Mouse (Mus musculus): ENCODE results near the gene Dgat2l6. TPM values are rescaled to one million over a fixed set of nuclear protein-coding genes. Genes with fewer than 3 reads are reported as not detected.

Gene Dgat2l6
- polyA plus RNA-seq (2021; fragmentation: Nextera tagmentation), result 0.06 TPM in 1 of 2 replicates, not detected in the other
- long read RNA-seq, experiment 1, result 0 reads
- long read RNA-seq, experiment 2, result 0 reads

DNA sequence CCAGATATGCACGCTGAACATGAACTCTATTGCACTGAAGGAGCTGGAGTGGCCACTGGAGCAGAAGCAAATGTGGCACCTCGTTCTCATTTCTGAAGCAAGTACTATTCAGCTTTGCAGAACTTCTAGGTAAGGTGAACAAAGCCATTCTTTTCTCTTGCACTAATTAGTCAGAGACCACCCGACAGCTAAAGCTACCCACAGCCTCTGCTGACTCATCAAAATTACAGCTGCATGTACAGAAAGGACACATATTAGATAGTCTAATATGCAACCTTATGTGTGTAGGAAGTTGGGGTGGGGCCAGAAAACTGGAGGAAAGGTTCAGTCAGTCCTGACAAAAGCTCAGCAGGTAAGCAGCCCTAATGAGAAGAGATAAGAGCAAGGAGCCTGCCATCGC is at the start of gene Dgat2l6:
Gene Dgat2l6 (plus strand): TSS at position 368 of the 400 bp plus-strand sequence.

DNA sequence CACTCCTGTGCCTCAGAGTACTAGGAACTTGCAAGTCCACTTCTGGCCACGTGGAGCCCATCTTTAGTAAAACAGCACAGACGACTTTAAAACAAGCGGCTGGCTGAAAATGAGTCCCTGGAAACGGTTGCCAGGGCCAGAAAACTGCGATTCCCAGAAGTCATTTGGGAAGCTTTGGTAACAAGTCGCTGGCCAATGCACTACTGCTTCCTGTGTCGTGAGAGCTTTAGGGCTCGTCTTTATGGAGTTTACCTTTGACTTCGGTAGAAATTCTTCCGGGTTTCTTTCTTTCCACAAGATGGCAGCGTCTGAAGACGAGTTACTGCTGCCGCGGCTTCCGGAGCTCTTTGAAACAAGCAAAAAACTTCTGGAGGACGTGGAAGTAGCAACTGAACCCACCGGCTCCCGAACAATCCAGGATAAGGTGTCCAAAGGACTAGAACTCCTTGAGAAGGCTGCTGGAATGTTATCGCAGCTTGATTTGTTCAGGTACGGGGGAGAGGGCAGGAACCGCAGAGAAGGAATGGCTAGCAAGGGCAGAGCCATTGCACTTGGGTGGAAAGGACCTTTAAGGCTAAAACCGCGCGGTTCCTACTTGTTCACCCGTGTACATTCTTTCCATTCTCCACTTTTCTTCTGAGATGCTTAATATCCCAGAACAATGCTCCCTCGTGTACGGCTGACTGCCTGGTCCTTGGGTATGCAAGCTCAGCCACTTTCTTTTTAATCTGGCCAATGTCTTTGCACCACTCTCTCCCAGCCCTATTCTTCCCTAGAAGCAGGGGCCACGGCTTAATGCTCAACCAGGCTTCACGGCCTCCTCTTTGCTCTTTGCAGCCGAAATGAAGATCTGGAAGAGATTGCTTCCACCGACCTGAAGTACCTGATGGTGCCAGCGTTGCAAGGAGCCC is 30.3 kb upstream of the Dgat2l6 start, which contains the start of gene Igbp1:
Gene Igbp1 (plus strand): TSS at position 224 of the 911 bp plus-strand sequence.

DNA sequence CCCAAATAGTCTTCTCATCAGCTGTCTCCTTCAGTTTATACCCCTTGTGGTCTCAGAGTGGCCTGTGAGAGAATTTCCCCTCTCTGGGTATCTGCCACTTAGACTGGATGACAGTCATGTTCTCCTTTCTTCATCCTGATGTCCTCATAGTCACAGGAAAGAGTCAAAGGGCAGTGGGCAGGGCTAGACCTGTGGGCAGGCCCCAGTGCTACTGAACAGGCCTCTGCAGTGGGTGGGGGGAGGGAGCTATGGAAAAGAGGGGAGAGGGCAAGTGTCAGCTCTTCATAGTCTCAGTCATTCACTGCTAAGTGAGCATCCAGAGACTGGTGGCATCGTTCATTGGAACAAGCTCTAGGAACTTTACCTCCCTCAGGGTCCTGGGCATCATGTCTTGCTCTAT is 47.3 kb downstream of the Dgat2l6 start, which contains the start of gene Awat1:
Gene Awat1 (plus strand): TSS at position 301 of the 400 bp plus-strand sequence.

DNA sequence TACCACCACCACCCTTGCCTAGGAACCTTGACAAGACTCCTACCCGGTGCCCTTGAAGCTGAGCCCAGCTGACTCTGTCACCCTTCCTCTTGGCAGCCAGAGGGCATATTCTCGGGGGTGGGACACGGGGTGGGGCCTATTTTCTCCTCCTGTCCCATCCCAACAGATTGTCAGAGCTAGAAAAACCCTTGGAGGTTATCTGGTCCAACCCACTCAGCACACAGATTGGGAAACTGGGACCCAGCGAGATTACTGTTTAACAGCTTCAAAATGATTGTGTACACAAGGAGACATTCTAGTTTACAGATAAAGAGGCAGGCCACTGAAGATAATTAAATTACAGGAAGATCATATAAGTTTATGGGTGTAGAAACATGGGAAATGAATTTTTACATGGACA is 70.2 kb downstream of the Dgat2l6 start, which contains the start of gene P2ry4:
Gene P2ry4 (minus strand): TSS at position 79 of the 400 bp plus-strand sequence.

Other genes with a start within 250 kb of the Dgat2l6 start
- not detected in 2 replicates for gene Otud6a, start 95.8 kb upstream of the Dgat2l6 start, polyA plus RNA-seq (2021; fragmentation: Nextera tagmentation)
- 0.11 and 0.20 TPM in 2 replicates for gene Awat2, start 82.1 kb upstream of the Dgat2l6 start, polyA plus RNA-seq (2021; fragmentation: Nextera tagmentation)
- 33.6 and 47.2 TPM in 2 replicates for gene Igbp1, start 30.5 kb upstream of the Dgat2l6 start, polyA plus RNA-seq (2021; fragmentation: Nextera tagmentation)
- gene Awat1, start 47.4 kb downstream of the Dgat2l6 start, polyA plus RNA-seq (2021; fragmentation: Nextera tagmentation), result not detected in 2 replicates
- gene P2ry4, start 70.0 kb downstream of the Dgat2l6 start, polyA plus RNA-seq (2021; fragmentation: Nextera tagmentation), result not detected in 2 replicates
- gene Arr3, start 80.7 kb downstream of the Dgat2l6 start, polyA plus RNA-seq (2021; fragmentation: Nextera tagmentation), result 0.59 and 0.87 TPM in 2 replicates
- 0.33 and 0.36 TPM in 2 replicates for gene Kif4, start 100.9 kb downstream of the Dgat2l6 start, polyA plus RNA-seq (2021; fragmentation: Nextera tagmentation)
- gene Pdzd11, start 101.7 kb downstream of the Dgat2l6 start, polyA plus RNA-seq (2021; fragmentation: Nextera tagmentation), result 91.5 and 102 TPM in 2 replicates
- gene Gdpd2, start 205.0 kb downstream of the Dgat2l6 start, polyA plus RNA-seq (2021; fragmentation: Nextera tagmentation), result 2.0 and 2.4 TPM in 2 replicates
- gene Dlg3, start 242.9 kb downstream of the Dgat2l6 start, polyA plus RNA-seq (2021; fragmentation: Nextera tagmentation), result 8.8 and 9.8 TPM in 2 replicates

Data from left cerebral cortex, adult 6 months (tissue).